ENCODE assay signal across 12 mouse cellular contexts in the genomic region with DNA sequence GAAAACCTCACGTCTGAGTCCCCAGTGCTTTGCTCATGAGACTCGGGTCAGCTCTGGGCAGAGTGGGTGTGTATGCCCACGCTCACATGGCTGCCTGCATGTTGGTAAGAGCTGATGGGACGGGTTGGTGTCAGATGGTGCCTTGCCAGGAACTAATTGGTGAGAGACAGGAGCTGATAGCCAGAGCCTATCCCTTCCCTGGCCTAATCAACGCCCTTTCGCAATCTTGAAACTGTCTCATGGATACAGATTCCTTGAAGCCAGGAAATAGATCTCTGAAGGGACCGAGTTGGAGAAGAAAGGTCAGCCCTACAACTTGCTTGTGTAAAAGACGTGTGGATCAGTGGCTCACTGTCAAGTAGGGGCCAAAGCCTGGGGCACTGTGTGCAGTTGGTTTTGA.
"Had no signal": no experiment of that assay in that cellular context is flagged by ENCODE, and none has a peak within 500 bp of the region (broad histone marks: within the 10 kb centered on the region; RNA-seq: fewer than 3 reads in every experiment).

No protein-coding gene starts in this region.

- H3K9me3 ChIP-seq: limb, embryonic 15.5 days; midbrain, embryonic 10.5 days; neural tube, embryonic 12.5 days had no signal

- H3K4me1 ChIP-seq: limb, embryonic 15.5 days; neural tube, embryonic 12.5 days had no signal

- DNase-seq: kidney, adult 18-20 months; kidney, postnatal 10 days; kidney, postnatal 4 days; lung, embryonic 14.5 days; lung, postnatal 10 days; lung, postnatal 4 days; midbrain, embryonic 14.5 days; retina, postnatal 1 day; right cerebral cortex, postnatal 4 days had no signal

- H3K27me3 ChIP-seq: limb, embryonic 15.5 days; neural tube, embryonic 12.5 days had no signal

- H3K4me3 ChIP-seq: limb, embryonic 15.5 days; midbrain, embryonic 10.5 days; neural tube, embryonic 12.5 days had no signal

- H3K9ac ChIP-seq: limb, embryonic 15.5 days; lung, embryonic 14.5 days; neural tube, embryonic 12.5 days had no signal

- H3K4me2 ChIP-seq: limb, embryonic 15.5 days; lung, embryonic 14.5 days; neural tube, embryonic 12.5 days had no signal

- H3K36me3 ChIP-seq: limb, embryonic 15.5 days; midbrain, embryonic 10.5 days; neural tube, embryonic 12.5 days had no signal

- H3K27ac ChIP-seq: limb, embryonic 15.5 days; midbrain, embryonic 10.5 days; neural tube, embryonic 12.5 days had no signal
